Mouse (Mus musculus): Measurements from ENCODE around the gene Postn. TPM values are rescaled to one million over a fixed set of nuclear protein-coding genes. Genes with fewer than 3 reads are reported as not detected.

Gene Postn
- polyA plus RNA-seq (2012; rRNA removed), result 21.4 and 27.3 TPM in 2 replicates

DNA sequence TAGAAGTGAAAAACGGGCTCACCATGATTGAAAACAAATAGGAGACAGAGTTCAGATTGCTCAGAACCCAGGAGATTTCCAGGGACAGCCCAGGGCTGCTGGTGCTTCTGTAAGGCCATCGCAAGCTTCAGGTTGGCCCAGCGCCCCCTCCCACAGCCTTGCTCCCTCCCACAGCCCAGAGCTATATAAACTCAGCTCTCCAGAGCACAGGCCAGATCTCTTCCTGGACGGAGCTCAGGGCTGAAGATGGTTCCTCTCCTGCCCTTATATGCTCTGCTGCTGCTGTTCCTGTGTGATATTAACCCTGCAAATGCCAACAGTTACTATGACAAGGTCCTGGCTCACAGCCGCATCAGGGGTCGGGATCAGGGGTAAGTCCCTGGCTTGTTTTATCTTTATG is at the start of gene Postn:
Postn (plus strand) TSS at position 213 of the 400 bp plus-strand sequence.

Other genes starting within 250 kb of the Postn start
- 1.3 and 2.1 TPM in 2 replicates for gene Trpc4, start 205.1 kb upstream of the Postn start, polyA plus RNA-seq (2012; rRNA removed)

Measured in ovary, adult 2 months (tissue).